Mouse (Mus musculus) liver, embryonic 11.5 days (tissue): ENCODE data around the gene Neu1. TPM values are rescaled to one million over a fixed set of nuclear protein-coding genes. Genes with fewer than 3 reads are reported as not detected.
"Not testable (repeated sequence)": the region's sequence is repeated elsewhere in the genome, so short reads cannot be mapped to it uniquely, and the experiment has no call there.

Experiments
- ATAC-seq: fragments of 200-750 bp; cut with Nextera tagmentation; replicated peaks from 2 replicates; pipeline ENCODE4 v1.8.0; 2017; ENCODE audit warnings: moderate number of reproducible peaks, mild to moderate bottlenecking, moderate TSS enrichment, moderate library complexity; ENCODE audit not compliant: low FRiP score
- DNase-seq: peaks from one replicate; pipeline ENCODE4 v3.0.0-alpha.2; 2017; ENCODE audit warnings: low spot score
- H3K27ac ChIP-seq: fragments of 300-500 bp; sonication (generic); 2 replicates; pipeline ENCODE4 v1.5.1; 2014; ENCODE audit warnings: mild to moderate bottlenecking, low read depth, low read length, control low read depth
- H3K27me3 ChIP-seq: fragments of 300-500 bp; sonication (generic); replicated peaks from 2 replicates; pipeline ENCODE4 v1.6.1; 2014; ENCODE audit warnings: low read length, mixed read lengths; ENCODE audit not compliant: control insufficient read depth, insufficient read depth
- H3K36me3 ChIP-seq: fragments of 300-500 bp; sonication (generic); 2 replicates; pipeline ENCODE4 v1.6.1; 2014; ENCODE audit warnings: mild to moderate bottlenecking, low read length, moderate library complexity, mixed read lengths; ENCODE audit not compliant: control insufficient read depth, insufficient read depth
- H3K4me1 ChIP-seq: fragments of 300-500 bp; sonication (generic); replicated peaks from 2 replicates; pipeline ENCODE4 v1.6.1; 2014; ENCODE audit warnings: low read length, mixed read lengths; ENCODE audit not compliant: control insufficient read depth, insufficient read depth
- H3K4me2 ChIP-seq: fragments of 300-500 bp; sonication (generic); 2 replicates; pipeline ENCODE4 v1.6.1; 2014; ENCODE audit warnings: mild to moderate bottlenecking, control low read depth, moderate library complexity
- H3K4me3 ChIP-seq: fragments of 300-500 bp; sonication (generic); 2 replicates; pipeline ENCODE4 v1.5.1; 2014; ENCODE audit warnings: low read depth, low read length, control low read depth
- H3K9ac ChIP-seq: fragments of 300-500 bp; sonication (generic); 2 replicates; pipeline ENCODE4 v1.6.1; 2014; ENCODE audit warnings: low read depth, low read length, control low read depth
- H3K9me3 ChIP-seq: fragments of 300-500 bp; sonication (generic); 2 replicates; pipeline ENCODE4 v1.6.1; 2016; ENCODE audit warnings: low read length, inconsistent platforms, mixed read lengths; ENCODE audit not compliant: control insufficient read depth
- WGBS: fragments of 180-500 bp; shearing (Covaris S2); extraction: QIAGEN DNeasy Blood & Tissue Kit; methylation state at CpG from one replicate; pipeline ENCODE4 v1.1.7; 2014; 5-methylcytosine and 5-hydroxymethylcytosine counted together
- polyA plus RNA-seq: library from polyadenylated mRNA; unstranded; fragments of >200 nt; fragmentation: Nextera tagmentation; extraction: Ambion mirVana; gene quantifications from 2 replicates; pipeline ENCODE4 v1.2.1, GENCODE M21; 2014

Neu1 gene
- polyA plus RNA-seq, 1 experiment from 2014 or later: 26.4 TPM

DNA sequence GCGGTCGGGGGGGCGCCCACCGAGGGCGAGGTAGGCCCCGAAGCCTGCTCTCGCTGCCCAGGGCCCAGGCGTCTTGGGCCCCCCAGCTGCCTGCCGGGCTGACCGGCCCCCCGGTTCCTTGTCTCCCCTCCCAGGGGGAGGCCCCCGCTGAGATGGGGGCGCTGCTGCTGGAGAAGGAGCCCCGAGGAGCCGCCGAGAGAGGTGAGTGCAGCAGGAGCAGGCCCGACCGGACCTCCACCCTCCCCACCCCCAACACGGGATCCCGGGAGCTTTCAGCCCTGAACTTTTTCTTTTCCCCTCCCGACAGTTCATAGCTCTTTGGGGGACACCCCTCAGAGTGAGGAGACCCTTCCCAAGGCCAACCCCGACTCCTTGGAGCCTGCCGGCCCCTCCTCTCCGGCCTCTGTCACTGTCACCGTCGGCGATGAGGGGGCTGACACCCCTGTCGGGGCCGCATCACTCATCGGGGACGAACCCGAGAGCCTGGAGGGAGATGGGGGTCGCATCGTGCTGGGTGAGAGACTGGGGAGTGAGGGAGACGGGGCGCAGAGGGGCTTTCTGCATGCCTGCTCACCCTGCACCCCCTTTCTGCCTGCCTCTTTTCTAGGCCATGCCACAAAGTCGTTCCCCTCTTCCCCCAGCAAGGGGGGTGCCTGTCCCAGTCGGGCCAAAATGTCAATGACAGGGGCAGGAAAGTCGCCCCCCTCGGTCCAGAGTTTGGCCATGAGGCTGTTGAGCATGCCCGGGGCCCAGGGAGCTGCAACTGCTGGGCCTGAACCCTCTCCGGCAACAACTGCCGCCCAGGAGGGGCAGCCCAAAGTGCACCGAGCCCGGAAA lies 31.8 kb upstream of the Neu1 start:
- Histone ChIP-seq H3K4me3 (peak overlapping the region; percentile 96), H3K36me3 (peaks cover 16% of the 10 kb centered on the region), H3K27me3 (no peaks in the 10 kb centered on the region), H3K4me2 (peak overlapping the region; percentile 97), H3K27ac (peak overlapping the region; percentile 97), H3K4me1 (peaks cover 27% of the 10 kb centered on the region), H3K9ac (peak overlapping the region; percentile 94), H3K9me3 (peaks cover 4% of the 10 kb centered on the region; the same call in 1 of the 2 replicates)
- 0% methylated on average over 37 of the region's 45 CpGs for WGBS
- ATAC-seq (no peak), DNase-seq (peak; percentile 75)

GRCm38 (mm10) chr17:34899890-34900243 lies 31.2 kb upstream of the Neu1 start:
- peak overlapping the region; percentile 97 for H3K27ac ChIP-seq
- WGBS: 4% methylated on average over 5 of the region's 5 CpGs

GRCm38 (mm10) chr17:34900826-34901225 lies 30.2 kb upstream of the Neu1 start:
- H3K4me3 ChIP-seq, H3K4me2 ChIP-seq, H3K9ac ChIP-seq, ATAC-seq, H3K9me3 ChIP-seq, DNase-seq, H3K27ac ChIP-seq, H3K27me3 ChIP-seq: not testable (repeated sequence)
- Histone ChIP-seq H3K4me1 (peaks cover 18% of the 10 kb centered on the region), H3K36me3 (peaks cover 25% of the 10 kb centered on the region)

More at GRCm38 (mm10) chr17:34899890-34900243, 31.2 kb upstream of the Neu1 start:
- Histone ChIP-seq H3K4me1 (peaks cover 27% of the 10 kb centered on the region), H3K4me3 (peak overlapping the region; percentile 96), H3K4me2 (peak overlapping the region; percentile 97), H3K36me3 (peaks cover 18% of the 10 kb centered on the region), H3K27me3 (no peaks in the 10 kb centered on the region), H3K9me3 (peaks cover 4% of the 10 kb centered on the region; the same call in 1 of the 2 replicates), H3K9ac (peak overlapping the region; percentile 94)
- ATAC-seq (no peak), DNase-seq (no peak)

- not testable (repeated sequence) for H3K4me3 ChIP-seq, H3K27me3 ChIP-seq, H3K4me1 ChIP-seq, H3K27ac ChIP-seq, H3K4me2 ChIP-seq, H3K9me3 ChIP-seq, ATAC-seq, H3K9ac ChIP-seq, DNase-seq
- peaks cover 29% of the 10 kb centered on the region for H3K36me3 ChIP-seq
- 91% methylated on average over 9 of the region's 10 CpGs for WGBS
Measured at GRCm38 (mm10) chr17:34901948-34902347, 29.1 kb upstream of the Neu1 start.

DNA sequence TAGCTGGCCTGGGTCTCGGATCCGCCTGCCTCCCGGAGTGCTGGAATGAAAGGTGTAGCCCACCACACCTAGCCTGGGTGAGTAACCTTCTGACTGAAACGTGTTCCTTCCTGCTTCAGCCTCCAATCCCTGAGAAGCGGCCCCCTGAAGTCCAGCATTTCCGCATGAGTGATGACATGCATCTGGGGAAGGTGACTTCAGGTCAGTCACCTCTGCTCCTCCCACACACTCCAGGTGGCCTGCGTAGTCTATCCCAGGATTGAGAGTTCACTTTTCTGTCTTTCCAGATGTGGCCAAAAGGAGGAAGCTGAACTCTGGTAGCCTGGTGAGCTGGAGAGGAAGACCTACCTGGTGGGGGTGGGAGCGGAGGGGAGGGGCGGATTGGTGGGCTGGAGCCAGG lies 28.2 kb upstream of the Neu1 start:
- DNase-seq (no peak), ATAC-seq (no peak)
- Histone ChIP-seq H3K9me3 (no peaks in the 10 kb centered on the region), H3K27me3 (no peaks in the 10 kb centered on the region), H3K4me3 (no peak overlapping the region), H3K27ac (no peak overlapping the region), H3K9ac (no peak overlapping the region), H3K36me3 (peaks cover 38% of the 10 kb centered on the region), H3K4me1 (peaks cover under 1% of the 10 kb centered on the region; the same call in 1 of the 2 replicates), H3K4me2 (no peak overlapping the region)
- 81% methylated on average over 9 of the region's 9 CpGs for WGBS

GRCm38 (mm10) chr17:34910982-34911381 lies 20.1 kb upstream of the Neu1 start:
- Histone ChIP-seq H3K9ac (no peak overlapping the region), H3K27me3 (no peaks in the 10 kb centered on the region), H3K27ac (no peak overlapping the region; the same call in 1 of the 2 replicates), H3K4me1 (peaks cover 10% of the 10 kb centered on the region), H3K4me3 (no peak overlapping the region), H3K9me3 (no peaks in the 10 kb centered on the region), H3K36me3 (peaks cover 70% of the 10 kb centered on the region), H3K4me2 (no peak overlapping the region)
- DNase-seq (no peak), ATAC-seq (no peak)
- 87% methylated on average over 10 of the region's 10 CpGs for WGBS

GRCm38 (mm10) chr17:34911945-34912351 lies 19.1 kb upstream of the Neu1 start:
- Histone ChIP-seq H3K36me3 (peaks cover 61% of the 10 kb centered on the region), H3K27ac (no peak overlapping the region), H3K4me1 (peaks cover 10% of the 10 kb centered on the region), H3K9ac (no peak overlapping the region), H3K4me3 (no peak overlapping the region), H3K4me2 (no peak overlapping the region), H3K9me3 (no peaks in the 10 kb centered on the region), H3K27me3 (no peaks in the 10 kb centered on the region)
- WGBS: 49% methylated on average over 5 of the region's 5 CpGs
- DNase-seq (peak; percentile 81), ATAC-seq (peak; percentile 61)

- H3K9me3 ChIP-seq: no peaks in the 10 kb centered on the region
- H3K27ac ChIP-seq: peak within 1 kb of the TSS; percentile 45
- DNase-seq (no peak), ATAC-seq (no peak)
- H3K4me2 ChIP-seq: peak within 1 kb of the TSS; percentile 28; the same call in 1 of the 2 replicates
- no peaks in the 10 kb centered on the region for H3K27me3 ChIP-seq
- peaks cover 10% of the 10 kb centered on the region for H3K4me1 ChIP-seq
- H3K36me3 ChIP-seq: peaks cover 40% of the 10 kb centered on the region
- 45% methylated on average over 18 of the region's 18 CpGs for WGBS
- peak within 1 kb of the TSS; percentile 4; the same call in 1 of the 2 replicates for H3K4me3 ChIP-seq
- no peak within 1 kb of the TSS for H3K9ac ChIP-seq
Measured at GRCm38 (mm10) chr17:34913930-34914665, 17.0 kb upstream of the Neu1 start, which contains the start of gene Slc44a4. TSS of gene Slc44a4 (plus strand) at chr17:34914466.
